Mouse (Mus musculus) myocyte (in vitro differentiated cells): Measurements from ENCODE around the gene Wrap73.

Experiments used
- CEBPB ChIP-seq: IDR thresholded peaks from 2 replicates; pipeline ENCODE4 v1.6.1; 2011; ENCODE audit warnings: mild to moderate bottlenecking, moderate library complexity; ENCODE audit not compliant: poor library complexity, insufficient read depth, severe bottlenecking
- E2F4 ChIP-seq: IDR thresholded peaks from one replicate; pipeline ENCODE4 v1.6.1; 2011; ENCODE audit warnings: mild to moderate bottlenecking, control low read depth, moderate library complexity; ENCODE audit not compliant: insufficient read depth
- MAX ChIP-seq: IDR thresholded peaks from one replicate; pipeline ENCODE4 v1.6.1; 2011; ENCODE audit warnings: low read depth, mild to moderate bottlenecking, control low read depth
- MYOD1 ChIP-seq, 3 experiments: IDR thresholded peaks; one replicate each; pipeline ENCODE4 v1.6.1; 2011; ENCODE audit warnings: control low read depth in 2 of 3, low read depth in 2 of 3, mild to moderate bottlenecking in 2 of 3, moderate library complexity in 1 of 3; ENCODE audit not compliant: insufficient read length in 2 of 3, control insufficient read depth in 1 of 3
- MYOG ChIP-seq, 3 experiments: IDR thresholded peaks; one replicate each; pipeline ENCODE4 v1.6.1; 2011; ENCODE audit warnings: control low read depth in 2 of 3, low read depth in 2 of 3, mild to moderate bottlenecking in 2 of 3; ENCODE audit not compliant: insufficient read length in 2 of 3, control insufficient read depth in 1 of 3, insufficient read depth in 1 of 3
- POLR2A ChIP-seq: IDR thresholded peaks from one replicate; pipeline ENCODE4 v1.6.1; 2011; ENCODE audit warnings: low read depth, mild to moderate bottlenecking, control low read depth, moderate library complexity; ENCODE audit not compliant: insufficient read length
- POLR2AphosphoS2 ChIP-seq: IDR thresholded peaks from one replicate; pipeline ENCODE4 v1.6.1; 2011; ENCODE audit warnings: low read depth, control low read depth; ENCODE audit not compliant: insufficient read length
- REST ChIP-seq: IDR thresholded peaks from one replicate; pipeline ENCODE4 v1.6.1; 2011; ENCODE audit warnings: mild to moderate bottlenecking, control low read depth, moderate library complexity; ENCODE audit not compliant: insufficient read depth, insufficient read length
- SRF ChIP-seq: IDR thresholded peaks from one replicate; pipeline ENCODE4 v1.6.1; 2011; ENCODE audit warnings: low read depth; ENCODE audit not compliant: control insufficient read depth, insufficient read length
- TCF12 ChIP-seq: IDR thresholded peaks from one replicate; pipeline ENCODE4 v1.6.1; 2011; ENCODE audit warnings: mild to moderate bottlenecking, control low read depth; ENCODE audit not compliant: poor library complexity, insufficient read depth, severe bottlenecking
- TCF3 ChIP-seq: IDR thresholded peaks from one replicate; pipeline ENCODE4 v1.6.1; 2011; ENCODE audit warnings: low read depth, control low read depth; ENCODE audit not compliant: insufficient read length
- USF1 ChIP-seq: IDR thresholded peaks from one replicate; pipeline ENCODE4 v1.6.1; 2011; ENCODE audit warnings: low read depth, mild to moderate bottlenecking, control low read depth, moderate library complexity

GRCm38 (mm10) chr4:154205392-154205791 is 63.2 kb downstream of the Wrap73 start:
- TF ChIP-seq MYOD1 (IDR thresholded peaks at IDR 0.05; ENCODE audit: control insufficient read depth in 1 of 3, insufficient read length in 2 of 3, low read depth in 2 of 3) = no peak
- TF ChIP-seq POLR2A = no peak
- TF ChIP-seq E2F4 = no peak
- no peak for TF ChIP-seq MAX
- no peak for TF ChIP-seq POLR2AphosphoS2
- TF ChIP-seq TCF12 = no peak
- no peak for TF ChIP-seq MYOG (IDR thresholded peaks at IDR 0.05; ENCODE audit: control insufficient read depth in 1 of 3, insufficient read depth in 1 of 3, insufficient read length in 2 of 3, low read depth in 2 of 3)
- no peak for TF ChIP-seq USF1
- TF ChIP-seq CEBPB = no peak
- no peak for TF ChIP-seq REST
- no peak for TF ChIP-seq TCF3
- TF ChIP-seq SRF = no peak
